Mouse (Mus musculus) left cerebral cortex, postnatal 14 days (tissue): ENCODE measurements around the gene Rtl8b. TPM values are rescaled to one million over a fixed set of nuclear protein-coding genes. Genes with fewer than 3 reads are reported as not detected.
"Not testable (repeated sequence)": the region's sequence is repeated elsewhere in the genome, so short reads cannot be mapped to it uniquely, and the experiment has no call there.

ENCODE experiments used
- DNase-seq, 2 experiments: peaks; one replicate each; pipeline ENCODE4 v3.0.0; 2021 to 2022; ENCODE audit warnings: low spot score in 2 of 2, mixed read lengths in 1 of 2
- intact Hi-C: fragments of 180-260 bp; cut with DNase I; formaldehyde crosslinking; loops from one replicate; pipeline ENCODE4 v1.15.1; 2025
- long read RNA-seq, 2 experiments: library from polyadenylated mRNA; stranded (forward); transcript quantifications; one replicate each; pipeline ENCODE4 v2.0.0; 2021
- total RNA-seq, 2 experiments: library from RNA; stranded (reverse); gene quantifications; 2 replicates each; pipeline ENCODE4 v1.2.3; 2021

Gene Rtl8b
- total RNA-seq = 100 to 1,000 TPM; 269 to 272 TPM
- long read RNA-seq, experiment 1, transcript Rtl8b-201 (1 exons, 1,232 nt) = major isoform, 200 of 200 reads
- long read RNA-seq, experiment 1, partial matches to known transcripts = 0 of 200 reads
- long read RNA-seq, experiment 1, other reads (novel, unspliced or antisense) = 0 of 200 reads
- long read RNA-seq, experiment 2, transcript Rtl8b-201 (1 exons, 1,232 nt) = major isoform, 127 of 128 reads
- long read RNA-seq, experiment 2, partial matches to known transcripts = 0 of 128 reads
- long read RNA-seq, experiment 2, other reads (novel, unspliced or antisense) = 1 of 128 reads

DNA sequence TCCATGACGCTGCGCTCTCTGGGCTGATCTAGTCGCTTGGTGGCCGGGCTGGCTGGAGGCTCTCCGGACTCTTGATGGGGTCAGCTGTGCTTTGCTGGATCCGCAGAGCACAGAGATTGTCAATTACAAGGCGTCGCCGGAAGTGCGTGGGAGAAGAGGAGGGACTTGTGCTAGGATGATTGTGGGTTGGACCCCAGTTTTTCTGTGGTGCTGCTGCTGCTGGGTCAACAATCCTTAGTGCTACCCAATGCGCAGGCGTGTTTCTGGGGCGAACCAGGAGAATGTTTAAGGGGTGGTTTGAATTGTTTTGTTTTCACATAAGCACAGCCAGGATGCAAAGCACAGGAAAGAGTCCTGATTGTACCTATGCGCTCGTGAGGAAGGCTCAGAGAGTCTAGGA lies at the start of gene Rtl8b:
Rtl8b (minus strand) TSS at position 115 of the 400 bp plus-strand sequence.
- intact Hi-C loops = loop anchor here (5.0 kb wide), 1 partner anchor 63 kb away; the partner anchor contains the start of genes Gm14597 and Rtl8c
- DNase-seq = peak; percentile 82 to 90

DNA sequence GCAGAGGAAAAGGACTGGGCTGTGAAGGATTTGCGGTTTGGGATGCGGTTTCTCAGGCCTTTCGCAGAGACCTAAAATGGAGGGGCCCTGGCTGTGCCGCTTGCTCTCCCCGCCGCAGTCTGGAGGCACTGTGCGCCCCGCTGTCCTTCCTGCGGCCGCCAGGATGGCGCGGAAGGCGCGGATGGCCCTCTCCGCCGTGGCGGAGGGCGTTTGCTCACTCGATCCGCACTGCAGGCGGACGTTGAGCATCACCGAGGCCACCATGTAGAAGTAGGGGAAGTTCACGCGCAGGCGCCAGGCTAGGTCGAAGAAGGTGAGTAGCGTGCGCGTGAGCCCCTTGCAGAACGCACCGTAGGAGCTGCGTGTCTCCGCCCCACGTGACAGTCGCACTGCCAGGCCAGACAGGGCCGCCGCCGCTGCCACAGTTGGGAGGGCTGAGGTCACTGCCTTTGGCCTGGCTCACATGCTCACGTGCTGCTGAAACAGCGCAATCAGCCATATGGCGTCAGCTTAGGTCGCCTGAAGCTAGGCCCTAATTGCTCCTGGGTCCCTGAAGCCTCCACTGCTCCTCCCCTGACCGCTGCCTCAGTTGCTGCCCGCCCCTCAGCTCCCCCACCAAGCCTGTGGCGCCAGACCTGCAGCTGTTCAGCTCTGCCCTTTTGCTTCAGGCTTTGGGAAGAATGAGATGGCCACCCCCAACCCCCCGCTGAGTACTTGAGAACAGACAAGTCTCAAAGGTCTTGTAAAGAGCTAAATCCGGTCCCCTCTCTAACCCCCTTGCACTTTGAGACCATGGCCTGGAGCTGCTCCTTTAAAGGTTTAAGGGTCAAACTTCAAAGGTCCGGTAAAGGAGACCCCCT lies 46.3 kb upstream of the Rtl8b start:
- peak; percentile 12 to 28 for DNase-seq
- intact Hi-C loops = no loop called here

DNA sequence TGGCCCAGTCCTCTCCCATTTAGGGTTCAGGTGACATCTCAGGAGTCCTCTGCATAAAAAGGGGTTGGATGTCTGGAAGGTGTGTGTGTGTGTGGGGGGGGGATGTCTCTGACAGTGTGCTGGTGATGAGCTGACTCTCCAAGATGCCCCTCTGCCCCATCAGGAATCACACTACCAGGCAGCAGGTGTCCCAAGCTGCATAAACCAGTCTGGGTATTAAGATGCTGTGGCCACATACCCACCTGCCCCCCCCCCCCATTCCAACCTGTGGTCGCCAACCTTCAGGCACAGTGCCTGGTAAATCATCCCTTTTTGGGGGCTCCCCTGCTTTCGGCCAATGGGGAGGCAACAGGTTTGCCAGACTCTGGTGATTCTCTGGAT lies 45.7 kb upstream of the Rtl8b start:
- intact Hi-C loops = no loop called here
- DNase-seq = no peak

DNA sequence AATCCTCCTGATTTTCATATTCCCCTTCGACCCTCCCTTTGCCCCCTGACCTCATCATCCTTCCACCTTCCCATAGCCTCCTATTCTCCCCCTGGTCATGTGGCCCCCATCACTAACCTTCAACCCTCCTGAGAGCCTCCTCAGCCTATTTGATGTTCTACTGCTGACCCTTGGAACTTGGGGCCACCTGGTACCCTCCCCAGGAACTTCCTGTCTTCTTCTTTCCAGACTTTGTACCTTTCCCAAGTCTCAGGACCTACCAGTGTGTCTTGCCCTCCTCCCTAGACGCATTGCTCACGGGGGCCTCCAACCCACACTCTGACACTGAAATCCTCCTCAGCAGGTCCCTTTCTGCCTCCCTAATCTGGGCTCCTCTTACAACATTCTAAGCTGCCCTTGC lies 32.5 kb upstream of the Rtl8b start:
- intact Hi-C loops = no loop called here

DNA sequence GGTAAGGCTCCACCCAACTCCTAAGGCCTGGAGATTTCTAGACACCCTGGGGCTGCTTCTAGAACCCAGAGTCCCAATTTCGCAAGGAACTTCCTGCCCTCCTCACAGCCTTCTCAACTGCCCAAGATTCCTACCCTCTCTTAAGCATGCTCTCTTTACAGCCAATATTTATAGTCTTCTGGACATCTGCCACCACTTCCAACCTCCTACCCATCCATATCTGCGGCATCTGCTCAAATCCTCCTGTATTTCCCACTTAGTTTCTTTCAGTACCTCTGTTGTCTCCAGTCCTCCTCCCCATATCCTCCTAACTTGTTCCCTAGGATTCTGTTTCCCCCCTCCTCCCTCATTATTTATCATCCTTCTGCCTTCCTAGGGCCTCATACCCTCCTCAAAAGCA lies 29.0 kb upstream of the Rtl8b start:
- intact Hi-C loops = no loop called here
- DNase-seq = no peak

More for the DNA sequence above, 32.5 kb upstream of the Rtl8b start:
- DNase-seq = no peak

- intact Hi-C loops = no loop called here
- DNase-seq = no peak
Measured at GRCm38 (mm10) chrX:53694008-53694777, 24.0 kb upstream of the Rtl8b start.

DNA sequence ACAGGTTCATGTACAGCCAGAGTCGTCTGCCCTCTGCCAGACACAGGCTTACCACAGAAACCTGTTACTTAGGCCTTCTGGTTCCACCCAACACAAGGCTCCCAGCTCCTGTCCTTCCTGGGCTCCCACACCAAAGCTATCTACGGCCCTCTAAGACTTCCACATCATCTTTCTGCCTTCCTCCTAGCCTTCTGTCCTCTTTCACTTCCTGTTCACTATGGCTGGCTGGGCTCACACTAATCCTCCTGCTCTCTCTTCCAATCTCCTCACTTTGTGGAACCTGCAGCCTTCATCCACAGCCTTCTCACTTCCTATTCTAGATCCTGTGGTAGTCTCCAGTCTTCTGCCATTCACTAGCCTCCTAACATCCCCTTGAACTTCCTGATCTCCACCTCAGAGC lies 22.9 kb upstream of the Rtl8b start:
- no peak for DNase-seq
- intact Hi-C loops = no loop called here

- no peak for DNase-seq
- intact Hi-C loops = no loop called here
Measured at GRCm38 (mm10) chrX:53692065-53692464, 21.9 kb upstream of the Rtl8b start.

GRCm38 (mm10) chrX:53684676-53685075 lies 14.5 kb upstream of the Rtl8b start:
- intact Hi-C loops, DNase-seq: not testable (repeated sequence)

DNA sequence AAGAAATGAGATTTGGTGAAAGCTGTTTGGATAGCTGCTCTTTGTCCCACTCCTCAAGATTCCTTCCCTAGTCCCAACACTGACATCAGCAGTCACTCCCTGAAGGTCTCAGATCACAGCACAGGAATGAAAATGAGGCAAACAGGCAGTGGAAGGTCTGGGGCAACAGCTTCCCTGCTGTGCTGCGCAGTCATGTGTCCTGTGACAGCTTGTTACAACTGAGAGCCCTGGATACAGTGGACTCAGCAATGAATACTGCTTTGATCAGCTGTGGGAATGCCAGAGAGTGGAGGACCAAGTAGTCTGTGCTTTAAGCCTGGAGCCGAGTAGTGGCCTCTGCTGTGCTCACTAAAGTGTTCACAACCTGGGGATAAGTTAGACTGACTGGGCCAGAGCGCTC lies 12.4 kb upstream of the Rtl8b start:
- DNase-seq, intact Hi-C loops: not testable (repeated sequence)

DNA sequence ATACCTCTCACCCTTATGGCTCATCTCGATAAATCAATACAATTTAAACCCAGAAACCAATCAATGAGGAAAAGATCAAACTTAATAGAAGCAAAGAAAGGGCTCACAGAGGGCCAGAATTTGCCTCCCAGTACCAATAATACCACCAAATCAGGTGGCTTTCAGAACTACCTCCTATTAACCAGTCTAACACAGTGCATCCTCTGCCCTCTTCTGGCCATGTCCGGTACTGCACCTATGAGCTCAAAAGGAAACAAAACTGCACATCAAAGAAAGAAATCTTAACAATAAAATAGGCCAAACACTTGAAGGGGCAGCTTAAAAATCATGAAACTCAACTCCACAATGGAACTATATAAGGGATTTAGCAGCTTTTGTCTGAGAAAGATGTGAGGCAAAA lies 6.7 kb upstream of the Rtl8b start:
- peak; percentile 49 to 82 for DNase-seq
- intact Hi-C loops = not testable (repeated sequence)

DNA sequence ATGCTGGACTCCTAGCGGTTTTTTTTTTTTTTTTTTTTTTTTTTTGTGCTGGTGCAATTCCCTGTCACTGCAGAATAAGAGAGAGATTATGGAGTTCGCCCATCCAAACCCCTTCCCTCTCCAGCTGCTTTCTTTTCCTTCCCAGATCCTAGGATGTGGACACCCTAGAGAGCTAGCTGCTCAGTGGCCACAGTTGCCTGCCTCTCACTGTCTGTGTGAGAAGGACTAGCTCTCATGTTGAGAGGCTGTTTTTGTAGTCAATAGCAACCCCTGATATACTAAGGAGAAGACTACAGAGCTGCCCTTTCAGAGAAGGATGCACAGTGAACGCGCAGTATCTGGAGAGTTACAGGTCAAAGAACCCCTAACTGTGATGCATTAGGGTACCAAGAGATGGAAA lies 488 bp upstream of the Rtl8b start:
- DNase-seq = peak in 1 of 2 experiments; percentile 28
- intact Hi-C loops = loop anchor here (5.0 kb wide), 1 partner anchor 63 kb away; the partner anchor contains the start of genes Gm14597 and Rtl8c

DNA sequence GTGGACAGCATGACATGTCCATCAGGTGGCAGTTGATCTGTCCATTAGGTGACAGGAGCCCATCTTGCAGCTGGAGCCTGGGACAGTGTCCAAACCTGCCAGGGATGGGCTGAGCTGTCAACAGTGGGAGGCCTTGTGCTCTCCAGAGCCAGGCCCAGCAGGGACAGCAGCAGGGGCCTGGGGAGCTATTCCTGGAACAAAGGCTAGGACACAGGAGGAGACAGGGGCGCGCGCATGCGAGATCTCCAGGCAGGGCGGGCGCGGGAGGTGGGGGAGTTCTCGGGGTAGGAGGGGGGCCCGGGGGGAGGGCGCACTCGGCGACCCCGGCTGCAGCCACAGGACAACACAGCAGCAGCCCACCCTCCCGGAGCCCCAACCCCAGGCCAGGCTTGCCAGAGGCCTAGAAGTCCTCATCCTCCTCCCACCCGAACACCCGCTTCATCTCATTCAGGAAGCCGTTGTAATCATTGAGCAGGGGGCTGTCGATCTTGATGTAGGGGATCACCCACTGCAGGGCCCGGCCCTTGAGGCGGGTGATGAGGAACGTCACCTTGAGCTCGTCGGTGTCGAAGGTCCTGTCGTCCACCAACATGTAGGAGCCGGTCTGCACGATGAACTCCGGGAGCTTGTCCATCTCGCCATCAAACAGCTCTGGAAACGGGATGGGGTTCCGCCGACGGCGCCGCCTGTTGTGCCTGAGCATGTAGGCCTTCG lies 494 bp downstream of the Rtl8b start:
- intact Hi-C loops = loop anchor here (5.0 kb wide), 1 partner anchor 62 kb away; the partner anchor contains the start of genes Gm14597 and Rtl8c
- not testable (repeated sequence) for DNase-seq

GRCm38 (mm10) chrX:53652917-53653316 lies 17.3 kb downstream of the Rtl8b start:
- DNase-seq, intact Hi-C loops: not testable (repeated sequence)

- peak in 1 of 2 experiments; percentile 9 for DNase-seq
- intact Hi-C loops = no loop called here
Measured at GRCm38 (mm10) chrX:53645885-53646284, 24.3 kb downstream of the Rtl8b start.

- peak; percentile 65 to 68 for DNase-seq
- intact Hi-C loops = not testable (repeated sequence)
Measured at GRCm38 (mm10) chrX:53642980-53643961, 26.9 kb downstream of the Rtl8b start, which contains the start of gene Rtl8a. Rtl8a (minus strand) TSS chrX:53643682.

- peak in 1 of 2 experiments; percentile 5 for DNase-seq
- intact Hi-C loops = not testable (repeated sequence)
Measured at GRCm38 (mm10) chrX:53642604-53642979, 27.6 kb downstream of the Rtl8b start.

GRCm38 (mm10) chrX:53638107-53638506 lies 32.1 kb downstream of the Rtl8b start:
- DNase-seq, intact Hi-C loops: not testable (repeated sequence)
